Mouse (Mus musculus) myocyte (in vitro differentiated cells): Measurements from ENCODE around the gene Lrmda.

Source experiments
- CEBPB ChIP-seq: IDR thresholded peaks from 2 replicates; pipeline ENCODE4 v1.6.1; 2011; ENCODE audit warnings: mild to moderate bottlenecking, moderate library complexity; ENCODE audit not compliant: poor library complexity, insufficient read depth, severe bottlenecking
- E2F4 ChIP-seq: IDR thresholded peaks from one replicate; pipeline ENCODE4 v1.6.1; 2011; ENCODE audit warnings: mild to moderate bottlenecking, control low read depth, moderate library complexity; ENCODE audit not compliant: insufficient read depth
- MAX ChIP-seq: IDR thresholded peaks from one replicate; pipeline ENCODE4 v1.6.1; 2011; ENCODE audit warnings: low read depth, mild to moderate bottlenecking, control low read depth
- MYOD1 ChIP-seq, 3 experiments: IDR thresholded peaks; one replicate each; pipeline ENCODE4 v1.6.1; 2011; ENCODE audit warnings: control low read depth in 2 of 3, low read depth in 2 of 3, mild to moderate bottlenecking in 2 of 3, moderate library complexity in 1 of 3; ENCODE audit not compliant: insufficient read length in 2 of 3, control insufficient read depth in 1 of 3
- POLR2A ChIP-seq: IDR thresholded peaks from one replicate; pipeline ENCODE4 v1.6.1; 2011; ENCODE audit warnings: low read depth, mild to moderate bottlenecking, control low read depth, moderate library complexity; ENCODE audit not compliant: insufficient read length
- POLR2AphosphoS2 ChIP-seq: IDR thresholded peaks from one replicate; pipeline ENCODE4 v1.6.1; 2011; ENCODE audit warnings: low read depth, control low read depth; ENCODE audit not compliant: insufficient read length
- SRF ChIP-seq: IDR thresholded peaks from one replicate; pipeline ENCODE4 v1.6.1; 2011; ENCODE audit warnings: low read depth; ENCODE audit not compliant: control insufficient read depth, insufficient read length
- TCF12 ChIP-seq: IDR thresholded peaks from one replicate; pipeline ENCODE4 v1.6.1; 2011; ENCODE audit warnings: mild to moderate bottlenecking, control low read depth; ENCODE audit not compliant: poor library complexity, insufficient read depth, severe bottlenecking
- TCF3 ChIP-seq: IDR thresholded peaks from one replicate; pipeline ENCODE4 v1.6.1; 2011; ENCODE audit warnings: low read depth, control low read depth; ENCODE audit not compliant: insufficient read length
- USF1 ChIP-seq: IDR thresholded peaks from one replicate; pipeline ENCODE4 v1.6.1; 2011; ENCODE audit warnings: low read depth, mild to moderate bottlenecking, control low read depth, moderate library complexity

GRCm38 (mm10) chr14:22847011-22847786 is 827.7 kb downstream of the Lrmda start:
- TF ChIP-seq MYOD1 (IDR thresholded peaks at IDR 0.05; ENCODE audit: control insufficient read depth in 1 of 3, insufficient read length in 2 of 3, low read depth in 2 of 3) (peak; percentile 5 to 71 (median 43)), POLR2A (no peak), POLR2AphosphoS2 (no peak), E2F4 (no peak), MAX (no peak), TCF3 (no peak), SRF (no peak), TCF12 (no peak), CEBPB (no peak), USF1 (no peak)
